Mouse (Mus musculus) T-cell, adult 2 months (primary cell): ENCODE measurements at regions not wholly inside any gene's neighbourhood (a gene's known extent, or its start where the extent isn't known, plus 50 kb on each side); places are given as distances from the start of the nearest gene placed in this dataset.

Experiments used
- DNase-seq: peaks from one replicate; pipeline ENCODE4 v3.0.0; 2022; ENCODE audit warnings: low spot score

GRCm38 (mm10) chr5:112029955-112030354 is 222.4 kb downstream of the Cryba4 start:
- DNase-seq, result no peak

DNA sequence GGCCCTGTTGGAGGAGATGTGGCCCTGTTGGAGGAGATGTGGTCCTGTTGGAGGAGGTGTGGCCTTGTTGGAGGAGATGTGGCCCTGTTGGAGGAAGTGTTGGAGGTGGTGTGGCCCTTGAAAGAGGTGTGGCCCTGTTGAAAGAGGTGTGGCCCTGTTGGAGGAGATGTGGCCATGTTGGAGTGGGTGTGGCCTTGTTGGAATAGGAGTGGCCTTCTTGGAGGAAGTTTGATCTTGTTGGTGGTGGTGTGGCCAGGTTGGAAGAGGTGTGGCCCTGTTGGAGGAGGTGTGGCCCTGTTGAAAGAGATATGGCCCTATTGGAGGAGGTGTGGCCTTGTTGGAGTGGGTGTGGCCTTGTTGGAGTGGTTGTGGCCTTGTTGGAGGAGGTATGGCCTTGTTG is 220.3 kb downstream of the Cryba4 start:
- no peak for DNase-seq

DNA sequence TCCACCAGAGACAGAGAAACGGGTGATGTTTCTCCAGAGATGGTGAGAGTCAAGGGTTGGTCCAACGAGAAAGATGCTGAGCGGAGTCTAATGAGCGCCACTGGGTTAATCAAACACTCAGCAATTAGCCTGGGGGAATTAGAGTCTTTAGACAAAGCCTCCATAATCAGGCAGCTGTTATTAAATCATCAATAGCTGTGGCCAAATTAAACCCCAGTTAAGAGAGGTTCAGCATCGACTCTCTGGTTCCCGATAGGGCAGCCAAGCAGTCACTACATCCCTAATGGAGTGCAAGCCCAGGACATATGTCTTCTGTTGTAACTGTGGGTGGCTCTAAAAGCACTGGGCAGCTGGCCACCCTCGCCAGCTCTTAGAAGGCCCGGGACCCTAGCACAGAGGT is 216.9 kb downstream of the Cryba4 start:
- DNase-seq, result no peak

DNA sequence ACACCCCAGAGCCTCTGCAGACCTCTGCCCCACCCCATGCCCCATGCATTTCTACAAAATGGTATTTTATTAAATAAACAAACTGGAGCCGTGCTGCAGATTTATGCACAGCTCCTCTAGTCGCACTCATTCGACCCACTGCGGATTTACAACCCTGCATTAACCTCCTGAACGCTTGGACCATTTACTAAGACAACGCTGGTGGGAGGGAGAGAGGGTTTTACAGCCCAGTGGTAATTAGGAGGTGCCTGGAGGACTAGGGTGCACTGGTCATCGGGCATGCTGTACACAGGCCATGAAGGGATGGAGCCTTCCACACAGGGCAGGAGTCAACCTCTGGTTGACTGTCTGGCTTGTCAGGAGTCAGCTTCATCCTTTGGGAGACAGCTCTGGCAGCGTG is 215.2 kb downstream of the Cryba4 start:
- no peak for DNase-seq

- DNase-seq, result no peak
Measured at GRCm38 (mm10) chr5:112039645-112040372, 212.5 kb downstream of the Cryba4 start.

DNA sequence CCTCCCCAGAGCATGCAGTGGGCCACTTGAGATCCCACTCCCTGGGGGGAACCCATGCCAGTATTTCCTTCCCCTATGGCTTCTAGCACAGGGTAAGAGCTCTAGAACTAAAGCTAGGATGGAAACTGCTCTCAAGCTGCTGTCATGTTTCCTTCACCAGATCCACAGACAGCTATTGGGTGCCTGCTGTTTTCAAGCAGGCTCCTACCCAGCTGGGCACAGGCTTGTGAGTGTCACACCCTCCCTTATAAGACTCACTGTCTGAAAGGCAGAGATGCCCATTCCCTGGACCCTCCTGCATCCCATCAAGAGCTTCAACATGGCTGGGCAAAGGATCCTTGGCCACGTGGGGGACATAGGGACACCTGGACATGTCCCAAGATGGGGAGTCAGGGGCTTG is 211.6 kb downstream of the Cryba4 start:
- no peak for DNase-seq

DNA sequence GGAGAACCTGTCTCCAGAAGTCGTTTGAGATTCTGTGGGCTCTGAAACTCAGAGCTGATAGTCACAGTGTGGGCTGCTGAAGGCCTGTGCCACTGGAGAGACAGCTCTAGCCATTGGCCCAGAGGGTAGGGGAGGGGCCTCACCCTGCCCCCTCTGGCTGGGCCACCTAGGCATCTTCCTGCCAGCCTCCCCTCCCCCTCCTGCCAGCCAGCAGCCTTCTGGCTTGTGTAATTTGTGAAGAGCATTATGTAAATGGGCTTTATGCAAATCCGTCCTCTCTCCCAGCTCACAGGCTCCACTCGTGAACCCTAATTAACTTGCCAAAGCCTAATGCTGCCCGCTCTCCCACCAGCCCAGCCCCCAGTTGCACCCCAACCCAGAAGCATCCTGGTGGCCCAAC is 211.0 kb downstream of the Cryba4 start:
- DNase-seq, result no peak

DNA sequence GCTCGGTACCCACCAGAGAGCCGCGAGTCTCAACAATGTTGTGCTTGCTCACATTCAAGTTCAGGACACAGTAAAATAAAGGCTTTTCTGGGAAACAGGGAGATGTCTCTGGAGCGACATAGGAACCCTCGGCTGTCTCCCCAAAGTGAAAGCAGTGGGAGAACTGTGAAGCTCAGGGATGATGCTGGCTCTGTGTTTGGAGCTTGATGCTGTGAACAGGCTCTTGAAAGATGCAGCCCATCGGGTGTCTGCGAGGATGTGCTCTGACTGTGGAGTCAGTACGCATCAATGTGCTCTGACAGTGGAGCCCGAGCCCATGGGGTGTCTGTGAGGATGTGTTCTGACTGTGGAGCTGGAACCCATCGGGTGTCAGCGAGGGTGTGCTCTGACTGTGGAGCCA is 210.1 kb downstream of the Cryba4 start:
- no peak for DNase-seq

- DNase-seq, result no peak
Measured at GRCm38 (mm10) chr5:112050046-112050782, 202.1 kb downstream of the Cryba4 start.

- no peak for DNase-seq
Measured at GRCm38 (mm10) chr5:112050906-112051305, 201.4 kb downstream of the Cryba4 start.

GRCm38 (mm10) chr5:112051786-112052185 is 200.5 kb downstream of the Cryba4 start:
- DNase-seq, result no peak

GRCm38 (mm10) chr5:112053600-112054155 is 198.6 kb downstream of the Cryba4 start:
- DNase-seq, result no peak

DNA sequence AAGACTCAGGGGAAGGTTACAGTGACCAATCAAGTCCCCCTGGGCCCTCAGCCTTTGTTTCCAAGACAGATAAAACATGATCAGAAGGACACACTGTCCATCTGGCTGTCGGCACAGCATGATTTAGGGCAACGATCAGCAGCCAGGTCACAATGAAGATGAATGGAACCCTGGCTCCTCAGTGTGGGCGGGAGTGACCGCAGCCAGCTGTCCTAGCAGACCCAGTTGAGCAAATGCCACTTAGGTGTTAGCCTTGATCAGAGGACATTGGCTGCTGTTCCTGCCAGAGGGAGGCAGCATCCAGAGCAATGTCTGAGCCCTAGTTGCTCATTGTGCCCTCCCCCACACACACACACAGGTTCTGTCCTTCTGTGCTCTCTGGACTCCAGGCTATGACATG is 197.3 kb downstream of the Cryba4 start:
- no peak for DNase-seq

GRCm38 (mm10) chr5:112069917-112070316 is 182.4 kb downstream of the Cryba4 start:
- DNase-seq, result no peak

GRCm38 (mm10) chr5:112072456-112072855 is 179.9 kb downstream of the Cryba4 start:
- DNase-seq, result no peak

DNA sequence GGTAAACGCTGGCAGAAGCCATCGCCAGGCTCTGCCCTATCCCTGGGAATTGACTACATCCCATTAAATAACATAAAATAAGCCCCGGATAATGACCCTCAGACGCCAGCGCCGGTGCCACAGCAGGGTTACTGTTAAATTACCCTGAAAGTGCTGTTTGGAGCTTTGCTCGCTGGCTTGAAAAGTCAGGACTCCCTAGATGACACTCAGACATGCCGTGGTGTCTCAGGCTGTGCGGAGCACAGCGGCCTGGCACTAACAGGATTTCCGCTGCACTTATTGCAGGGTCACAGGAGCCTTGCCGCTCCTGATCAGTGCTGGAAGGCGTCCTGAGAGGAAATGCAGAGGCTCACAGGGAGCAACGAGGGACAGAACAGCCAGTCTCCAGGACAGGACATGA is 175.2 kb downstream of the Cryba4 start:
- DNase-seq, result no peak

DNA sequence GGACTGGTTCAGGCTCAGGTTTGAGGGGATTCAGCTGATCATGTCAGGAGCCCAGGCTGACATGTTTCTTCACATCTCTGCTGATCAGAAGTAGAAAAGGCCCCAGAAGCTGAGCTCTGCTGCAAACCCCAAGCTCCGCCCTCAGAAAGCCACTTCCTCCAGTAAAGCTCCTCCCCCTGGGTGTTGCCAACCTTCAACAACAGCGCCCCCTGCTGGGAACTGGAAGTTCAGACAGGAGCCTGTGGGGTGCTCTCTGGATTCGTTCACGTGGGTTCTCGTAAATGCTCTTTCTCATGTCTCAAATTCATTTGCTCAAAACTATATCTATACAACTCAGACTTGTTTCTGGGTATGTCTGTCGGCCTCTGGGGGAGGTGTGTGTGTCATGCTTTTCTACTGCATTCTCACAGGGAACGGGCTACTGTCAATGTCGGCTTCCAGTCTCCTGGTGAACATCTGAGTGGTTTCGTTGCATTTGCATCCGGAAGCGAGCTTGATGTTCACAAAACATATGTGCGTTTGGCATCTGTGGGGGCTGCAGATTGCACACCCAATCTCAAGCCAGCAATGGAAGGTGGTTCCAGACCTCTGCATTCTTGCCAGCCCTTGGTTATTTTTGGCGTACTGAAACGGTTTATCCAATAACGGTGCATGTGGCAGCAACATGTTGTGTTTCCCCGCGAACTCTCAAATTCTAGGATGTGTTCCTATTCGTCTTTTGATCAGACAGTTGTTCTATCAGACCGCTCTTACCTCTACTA is 174.3 kb downstream of the Cryba4 start:
- peak; percentile 57 for DNase-seq

- DNase-seq, result no peak
Measured at GRCm38 (mm10) chr5:112081006-112081405, 171.3 kb downstream of the Cryba4 start.

- DNase-seq, result no peak
Measured at GRCm38 (mm10) chr5:112091867-112092535, 160.3 kb downstream of the Cryba4 start.

DNA sequence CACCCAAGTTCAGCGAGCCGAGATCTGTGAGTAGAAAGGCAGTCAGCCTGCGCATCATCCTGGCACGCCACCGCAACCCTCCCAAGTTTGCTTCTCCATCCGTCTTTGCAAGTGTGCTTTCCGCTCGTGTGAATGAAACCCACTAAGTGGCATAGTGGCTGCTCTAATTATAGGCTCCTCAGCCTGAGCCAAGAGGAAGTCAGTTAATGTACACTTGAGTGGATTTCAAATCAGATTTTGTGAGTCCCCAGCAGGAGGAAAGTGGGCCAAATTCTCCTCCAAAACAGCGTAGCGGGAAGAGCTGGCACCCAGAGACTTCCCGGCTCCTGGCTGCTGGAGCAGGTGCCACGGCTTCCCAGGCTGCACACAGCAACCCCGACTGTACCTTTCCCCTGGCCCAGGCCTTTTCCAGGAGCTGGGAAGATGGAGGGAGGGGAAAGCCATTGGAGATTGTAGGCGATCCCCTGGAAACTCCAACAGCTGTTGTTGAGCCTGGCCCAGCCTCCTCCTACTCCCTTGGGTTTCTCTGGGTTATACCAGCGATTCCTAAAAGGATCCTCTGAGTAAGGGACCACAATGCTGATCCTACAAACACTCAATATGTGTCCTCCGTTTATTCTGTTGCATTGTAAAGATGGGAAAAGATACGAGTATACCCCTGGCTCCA is 158.3 kb downstream of the Cryba4 start:
- no peak for DNase-seq

DNA sequence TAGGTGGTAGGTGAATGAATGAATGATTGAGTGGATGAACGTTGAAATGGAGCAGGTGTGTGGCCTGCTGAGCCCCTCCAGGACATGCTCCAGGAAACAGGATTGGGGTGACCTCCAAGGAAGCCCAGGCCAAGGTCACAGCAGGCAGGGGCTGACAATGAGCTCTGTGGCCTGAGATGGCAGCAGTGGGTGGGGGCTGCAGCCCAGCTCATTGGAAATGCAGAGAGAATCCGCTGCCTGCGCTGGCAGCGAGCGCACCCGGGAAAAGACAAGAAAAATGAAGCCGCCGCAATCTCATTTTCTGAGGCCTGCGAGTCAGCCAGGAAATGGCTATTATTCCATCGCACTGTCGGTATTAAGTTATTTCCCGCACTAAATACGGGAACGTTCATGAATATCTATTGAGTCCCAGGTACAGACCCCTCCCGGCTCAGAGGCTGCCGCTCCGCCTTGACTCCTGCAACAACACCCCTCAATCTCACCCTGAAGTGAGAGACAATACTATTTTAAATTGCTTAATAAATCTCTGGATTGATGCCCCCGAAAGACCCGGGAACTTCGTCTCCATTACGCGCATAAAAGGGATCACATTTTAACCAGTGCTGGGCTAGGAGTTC is 153.7 kb downstream of the Cryba4 start:
- DNase-seq, result no peak
